10 mouse cellular contexts compared by ENCODE assay signal in the genomic region with DNA sequence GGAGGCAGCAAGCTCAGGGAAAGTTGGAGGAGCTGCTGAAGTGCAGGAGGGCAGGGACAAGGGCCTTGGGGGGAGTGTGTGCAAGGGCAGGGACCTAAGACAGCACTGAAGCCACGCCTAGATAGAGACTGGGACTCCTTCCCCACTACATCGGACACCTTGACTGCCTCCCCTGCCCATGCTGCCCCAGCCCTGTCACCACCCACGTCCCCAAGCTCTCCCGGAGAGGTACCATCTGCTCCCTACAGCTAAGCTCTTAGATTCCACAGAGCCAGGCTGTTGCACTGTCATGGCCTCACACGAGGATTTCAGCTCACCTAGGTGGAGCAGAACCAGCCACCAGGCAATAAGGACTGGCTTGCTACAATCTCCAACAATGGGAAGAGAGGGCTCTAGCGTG. TPM values are rescaled to one million over a fixed set of nuclear protein-coding genes. Genes with fewer than 3 reads are reported as not detected.
A peak's percentile ranks its signal among the peaks of the same experiment; 100 is the strongest.
DNase-seq lines count a peak whose midpoint lies in the region; ATAC-seq and TF ChIP-seq lines count a peak whose summit lies in the region.
"Had no signal": no experiment of that assay in that cellular context is flagged by ENCODE, and none has a peak within 500 bp of the region (broad histone marks: within the 10 kb centered on the region; RNA-seq: fewer than 3 reads in every experiment).

No protein-coding gene starts in this region.

- H3K4me3 ChIP-seq in heart, embryonic 10.5 days = no peak overlapping the region
- no peak overlapping the region for H3K4me3 ChIP-seq in midbrain, embryonic 12.5 days
- H3K4me3 ChIP-seq in midbrain, embryonic 11.5 days (ENCODE audit: low read depth, low read length) = no peak overlapping the region
- no peak overlapping the region for H3K4me3 ChIP-seq in lung, postnatal 0 days (ENCODE audit: low read depth, low read length)
- H3K4me3 ChIP-seq: embryonic facial prominence, embryonic 15.5 days had no signal

- no peak for TF ChIP-seq EP300 in lung, postnatal 0 days (IDR thresholded peaks at IDR 0.05)

- no peak; the same call in 1 of the 2 replicates for ATAC-seq in midbrain, embryonic 12.5 days (ENCODE audit: low FRiP score, low read depth)
- no peak for ATAC-seq in midbrain, embryonic 11.5 days (ENCODE audit: low FRiP score)
- ATAC-seq in lung, postnatal 0 days = no peak

- WGBS in heart, embryonic 10.5 days = 31% methylated on average over 6 of the region's 6 CpGs
- WGBS in midbrain, embryonic 12.5 days = 26% methylated on average over 6 of the region's 6 CpGs
- WGBS in midbrain, embryonic 11.5 days = 20% methylated on average over 6 of the region's 6 CpGs
- WGBS in lung, postnatal 0 days = 70% methylated on average over 6 of the region's 6 CpGs

- H3K27ac ChIP-seq in heart, embryonic 10.5 days = 0 out of 2 replicates have a peak overlapping the region, but pooled peaks have one; percentile 42
- peak overlapping the region; percentile 42; the same call in 1 of the 2 replicates for H3K27ac ChIP-seq in midbrain, embryonic 12.5 days (replicated peaks)
- no peak overlapping the region for H3K27ac ChIP-seq in midbrain, embryonic 11.5 days (ENCODE audit: low read depth, low read length)
- H3K27ac ChIP-seq in lung, postnatal 0 days (ENCODE audit: low read length) = no peak overlapping the region
- H3K27ac ChIP-seq: embryonic facial prominence, embryonic 15.5 days had no signal

- no peaks in the 10 kb centered on the region for H3K27me3 ChIP-seq in heart, embryonic 10.5 days (ENCODE audit: insufficient read depth, poor library complexity, severe bottlenecking)
- peaks cover 6% of the 10 kb centered on the region; the same call in 1 of the 2 replicates for H3K27me3 ChIP-seq in midbrain, embryonic 12.5 days
- no peaks in the 10 kb centered on the region for H3K27me3 ChIP-seq in midbrain, embryonic 11.5 days (ENCODE audit: control insufficient read depth, insufficient read depth, low read length)
- H3K27me3 ChIP-seq in lung, postnatal 0 days (replicated peaks; ENCODE audit: insufficient read depth, low read length) = no peaks in the 10 kb centered on the region
- H3K27me3 ChIP-seq: embryonic facial prominence, embryonic 15.5 days had no signal

- no peak for DNase-seq in heart, embryonic 10.5 days (ENCODE audit: low spot score)
- no peak for DNase-seq in heart, postnatal 25 days (ENCODE audit: low spot score)
- no peak for DNase-seq in midbrain, embryonic 11.5 days (ENCODE audit: low spot score, missing footprints)
- peak; percentile 47 to 86 for DNase-seq in left cerebral cortex, postnatal 25 days (ENCODE audit: low spot score in 2 of 2)
- DNase-seq in right cerebral cortex, postnatal 25 days = peak; percentile 67
- no peak for DNase-seq in gastrocnemius, adult 18-20 months (ENCODE audit: low spot score)
- no peak for DNase-seq in lung, postnatal 0 days (ENCODE audit: low spot score)
- DNase-seq: gastrocnemius, postnatal 25 days had no signal

- peaks cover 3% of the 10 kb centered on the region; the same call in 1 of the 2 replicates for H3K36me3 ChIP-seq in heart, embryonic 10.5 days
- peaks cover 7% of the 10 kb centered on the region; the same call in 1 of the 2 replicates for H3K36me3 ChIP-seq in midbrain, embryonic 12.5 days
- H3K36me3 ChIP-seq in midbrain, embryonic 11.5 days (ENCODE audit: control insufficient read depth, insufficient read depth, low read length) = no peaks in the 10 kb centered on the region
- H3K36me3 ChIP-seq in lung, postnatal 0 days (ENCODE audit: insufficient read depth, low read length) = no peaks in the 10 kb centered on the region

- no peak overlapping the region for H3K4me2 ChIP-seq in midbrain, embryonic 12.5 days (replicated peaks)
- no peak overlapping the region for H3K4me2 ChIP-seq in midbrain, embryonic 11.5 days
- H3K4me2 ChIP-seq in lung, postnatal 0 days (replicated peaks; ENCODE audit: low read depth, low read length) = no peak overlapping the region
- H3K4me2 ChIP-seq: embryonic facial prominence, embryonic 15.5 days had no signal

- H3K9ac ChIP-seq in midbrain, embryonic 12.5 days (replicated peaks) = peak overlapping the region; percentile 31; the same call in 1 of the 2 replicates
- no peak overlapping the region for H3K9ac ChIP-seq in midbrain, embryonic 11.5 days (ENCODE audit: low read length)
- H3K9ac ChIP-seq in lung, postnatal 0 days (replicated peaks; ENCODE audit: low read depth) = no peak overlapping the region
- H3K9ac ChIP-seq: embryonic facial prominence, embryonic 15.5 days had no signal

- no peaks in the 10 kb centered on the region for H3K9me3 ChIP-seq in heart, embryonic 10.5 days
- no peaks in the 10 kb centered on the region for H3K9me3 ChIP-seq in midbrain, embryonic 12.5 days
- H3K9me3 ChIP-seq in midbrain, embryonic 11.5 days (ENCODE audit: control insufficient read depth, low read length) = no peaks in the 10 kb centered on the region
- H3K9me3 ChIP-seq in lung, postnatal 0 days (ENCODE audit: low read length) = no peaks in the 10 kb centered on the region
- H3K9me3 ChIP-seq: embryonic facial prominence, embryonic 15.5 days had no signal

- peaks cover 61% of the 10 kb centered on the region for H3K4me1 ChIP-seq in heart, embryonic 10.5 days
- H3K4me1 ChIP-seq in midbrain, embryonic 12.5 days = peaks cover 23% of the 10 kb centered on the region
- peaks cover 16% of the 10 kb centered on the region for H3K4me1 ChIP-seq in midbrain, embryonic 11.5 days (ENCODE audit: control insufficient read depth, insufficient read depth, low read length)
- H3K4me1 ChIP-seq in lung, postnatal 0 days (ENCODE audit: insufficient read depth, low read depth, low read length) = no peaks in the 10 kb centered on the region

- intact Hi-C loops in heart, postnatal 25 days (cut with DNase I) = no loop called here
- intact Hi-C loops in left cerebral cortex, postnatal 25 days (cut with DNase I) = loop anchor here (2.0 to 5.0 kb wide), 4 partner anchors 35 to 86 kb away; a partner anchor contains a TSS

- TF ChIP-seq CTCF in lung, postnatal 0 days (IDR thresholded peaks at IDR 0.05) = no peak

RNA-seq across cellular contexts. Expression of a gene that starts 22.4 kb away (rescaled TPM):
- 13.0 and 15.8 TPM in 2 replicates for polyA plus RNA-seq in heart, embryonic 10.5 days (2016; fragmentation: Nextera tagmentation; extraction: Ambion mirVana)
- total RNA-seq in heart, postnatal 25 days (2021) = 10 to 100 TPM; 10.3 to 10.6 TPM
- polyA plus RNA-seq in midbrain, embryonic 12.5 days (2016; fragmentation: Nextera tagmentation; extraction: Ambion mirVana) = 22.8 and 23.6 TPM in 2 replicates
- polyA plus RNA-seq in midbrain, embryonic 11.5 days (2014; fragmentation: Nextera tagmentation; extraction: Ambion mirVana) = 11.8 and 12.9 TPM in 2 replicates
- 100 to 1,000 TPM; 120 to 139 TPM for total RNA-seq in left cerebral cortex, postnatal 25 days (2021)
- total RNA-seq in gastrocnemius, adult 18-20 months (2021) = 1 to 10 TPM; 7.7 to 8.4 TPM
- 5.1 and 7.0 TPM in 2 replicates for polyA plus RNA-seq in lung, postnatal 0 days (2015; fragmentation: Nextera tagmentation; extraction: Ambion mirVana)

RNA-seq across cellular contexts. Expression of a gene that starts 43.6 kb away (rescaled TPM):
- 0.43 and 1.2 TPM in 2 replicates for polyA plus RNA-seq in heart, embryonic 10.5 days (2016; fragmentation: Nextera tagmentation; extraction: Ambion mirVana)
- total RNA-seq in heart, postnatal 25 days (2021) = 1 to 10 TPM; 6.1 to 7.0 TPM
- polyA plus RNA-seq in midbrain, embryonic 12.5 days (2016; fragmentation: Nextera tagmentation; extraction: Ambion mirVana) = 0.23 TPM in 1 of 2 replicates, not detected in the other
- polyA plus RNA-seq in midbrain, embryonic 11.5 days (2014; fragmentation: Nextera tagmentation; extraction: Ambion mirVana) = 0.21 TPM in 1 of 2 replicates, not detected in the other
- under 1 TPM; 0.23 to 0.48 TPM for total RNA-seq in left cerebral cortex, postnatal 25 days (2021)
- 10 to 100 TPM in 1 of 2 experiments, 1 to 10 TPM in 1; 6.9 to 14.9 TPM for total RNA-seq in gastrocnemius, adult 18-20 months (2021)
- 0.13 and 0.29 TPM in 2 replicates for polyA plus RNA-seq in lung, postnatal 0 days (2015; fragmentation: Nextera tagmentation; extraction: Ambion mirVana)

RNA-seq across cellular contexts. Expression of a gene that starts 59.8 kb away (rescaled TPM):
- 15.6 and 15.7 TPM in 2 replicates for polyA plus RNA-seq in heart, embryonic 10.5 days (2016; fragmentation: Nextera tagmentation; extraction: Ambion mirVana)
- total RNA-seq in heart, postnatal 25 days (2021) = 1 to 10 TPM; 7.6 to 7.7 TPM
- 17.8 and 18.5 TPM in 2 replicates for polyA plus RNA-seq in midbrain, embryonic 12.5 days (2016; fragmentation: Nextera tagmentation; extraction: Ambion mirVana)
- polyA plus RNA-seq in midbrain, embryonic 11.5 days (2014; fragmentation: Nextera tagmentation; extraction: Ambion mirVana) = 12.6 and 13.1 TPM in 2 replicates
- total RNA-seq in left cerebral cortex, postnatal 25 days (2021) = 10 to 100 TPM; 40.3 to 44.2 TPM
- 1 to 10 TPM; 7.7 to 8.3 TPM for total RNA-seq in gastrocnemius, adult 18-20 months (2021)
- 19.0 and 21.6 TPM in 2 replicates for polyA plus RNA-seq in lung, postnatal 0 days (2015; fragmentation: Nextera tagmentation; extraction: Ambion mirVana)

Comparison
In these comparisons a context has a peak if more than half of its experiments do, and no peak if none do; other contexts are left out.
1. H3K27ac ChIP-seq: peak in heart, embryonic 10.5 days (single experiment) and midbrain, embryonic 12.5 days (single experiment); none in midbrain, embryonic 11.5 days (single experiment) and lung, postnatal 0 days (single experiment).
2. DNase-seq: peak in left cerebral cortex, postnatal 25 days (2 of 2) and right cerebral cortex, postnatal 25 days (single experiment); none in heart, embryonic 10.5 days (single experiment), heart, postnatal 25 days (single experiment), midbrain, embryonic 11.5 days (single experiment), gastrocnemius, adult 18-20 months (single experiment) and lung, postnatal 0 days (single experiment).